Mouse (Mus musculus) gastrocnemius, adult 2 months (tissue): ENCODE measurements around the gene Cep112. TPM values are rescaled to one million over a fixed set of nuclear protein-coding genes. Genes with fewer than 3 reads are reported as not detected.

ENCODE experiments used
- DNase-seq: peaks from one replicate; pipeline ENCODE4 v3.0.0; 2022
- H3K27ac ChIP-seq: fragments of 200-600 bp; 2 replicates; pipeline ENCODE4 v1.8.1; 2022; ENCODE audit warnings: mild to moderate bottlenecking
- H3K4me3 ChIP-seq: fragments of 200-600 bp; 2 replicates; pipeline ENCODE4 v1.8.1; 2022; ENCODE audit warnings: mild to moderate bottlenecking, moderate library complexity
- CTCF ChIP-seq: fragments of 200-600 bp; IDR thresholded peaks from 2 replicates; pipeline ENCODE4 v1.8.1; 2022; ENCODE audit warnings: antibody characterized with exemption, mild to moderate bottlenecking, moderate library complexity
- intact Hi-C: fragments of 180-260 bp; cut with DNase I; formaldehyde crosslinking; loops from one replicate; pipeline ENCODE4 v1.15.1; 2025
- total RNA-seq, 2 experiments: library from RNA; stranded (reverse); gene quantifications; 2 replicates each; pipeline ENCODE4 v1.2.3; 2021

Gene Cep112
- total RNA-seq, 2 experiments from 2014 or later, result 2.5 to 3.3 TPM

DNA sequence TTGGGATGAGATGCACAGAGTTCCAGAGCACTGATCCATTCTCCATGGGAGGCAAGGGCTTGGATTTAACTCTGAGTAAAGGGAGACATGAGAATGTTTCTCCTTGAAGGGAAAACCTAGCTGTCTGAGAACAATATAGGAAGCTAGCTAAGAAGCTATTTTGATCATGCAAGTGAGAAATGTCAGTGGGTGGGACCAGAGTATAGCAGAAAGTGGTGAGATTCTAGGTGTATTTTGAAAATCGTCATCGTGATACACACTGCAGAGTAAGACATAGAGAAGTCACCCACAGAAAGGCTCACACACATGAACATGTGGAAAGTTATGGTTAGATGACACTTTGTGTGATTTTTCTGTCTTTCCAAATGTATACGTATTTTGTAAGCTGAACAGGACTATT, 257.0 kb downstream of the Cep112 start:
- no peak overlapping the region for H3K4me3 ChIP-seq
- no peak for TF ChIP-seq CTCF
- no peak overlapping the region for H3K27ac ChIP-seq
- DNase-seq, result no peak
- intact Hi-C loops, result no loop called here

DNA sequence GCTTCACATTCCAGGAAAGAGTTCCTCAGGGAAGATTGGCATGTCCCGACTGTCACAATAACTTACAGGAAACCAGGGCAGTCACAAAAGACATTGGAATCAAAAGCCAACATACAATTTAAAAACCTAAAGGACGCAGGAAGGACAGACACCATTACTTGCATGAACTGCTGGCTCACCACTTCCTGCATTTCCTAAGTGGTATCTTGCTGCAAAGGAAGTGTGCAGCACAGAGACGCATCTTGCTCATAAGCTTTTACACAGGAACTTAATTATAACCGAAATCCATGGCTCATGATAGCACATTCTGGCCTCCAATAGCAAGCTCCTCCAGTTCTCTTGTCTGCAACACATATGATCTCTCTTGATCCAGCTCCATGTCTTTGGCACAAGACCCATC, 271.6 kb downstream of the Cep112 start:
- intact Hi-C loops, result no loop called here
- TF ChIP-seq CTCF, result no peak
- Histone ChIP-seq H3K27ac (no peak overlapping the region), H3K4me3 (no peak overlapping the region)
- DNase-seq, result no peak

GRCm38 (mm10) chr11:108752301-108752700, 327.3 kb downstream of the Cep112 start:
- no peak for TF ChIP-seq CTCF
- peak; percentile 76 for DNase-seq
- Histone ChIP-seq H3K27ac (peak overlapping the region; percentile 40; the same call in 1 of the 2 replicates), H3K4me3 (peak overlapping the region; percentile 0; the same call in 1 of the 2 replicates)
- intact Hi-C loops, result no loop called here

DNA sequence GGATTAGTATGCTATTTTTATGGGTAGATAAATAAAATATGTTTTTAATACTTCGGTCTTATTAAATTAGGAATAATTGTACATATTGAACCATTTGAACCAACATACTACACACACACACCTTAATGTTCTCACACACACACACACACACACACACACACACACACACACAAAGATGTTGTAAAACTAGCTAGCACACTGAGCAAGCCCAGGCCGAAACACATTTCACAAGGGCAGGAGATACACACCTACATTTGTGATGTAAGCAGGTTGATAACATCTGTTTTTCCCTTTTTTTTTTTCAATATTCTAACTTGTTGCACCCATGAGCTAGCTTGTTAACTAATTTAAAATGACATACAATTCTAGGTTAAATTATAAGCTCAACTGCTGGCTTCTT, 327.8 kb downstream of the Cep112 start:
- no peak for TF ChIP-seq CTCF
- DNase-seq, result no peak
- Histone ChIP-seq H3K27ac (peak overlapping the region; percentile 32; the same call in 1 of the 2 replicates), H3K4me3 (no peak overlapping the region)
- intact Hi-C loops, result no loop called here

DNA sequence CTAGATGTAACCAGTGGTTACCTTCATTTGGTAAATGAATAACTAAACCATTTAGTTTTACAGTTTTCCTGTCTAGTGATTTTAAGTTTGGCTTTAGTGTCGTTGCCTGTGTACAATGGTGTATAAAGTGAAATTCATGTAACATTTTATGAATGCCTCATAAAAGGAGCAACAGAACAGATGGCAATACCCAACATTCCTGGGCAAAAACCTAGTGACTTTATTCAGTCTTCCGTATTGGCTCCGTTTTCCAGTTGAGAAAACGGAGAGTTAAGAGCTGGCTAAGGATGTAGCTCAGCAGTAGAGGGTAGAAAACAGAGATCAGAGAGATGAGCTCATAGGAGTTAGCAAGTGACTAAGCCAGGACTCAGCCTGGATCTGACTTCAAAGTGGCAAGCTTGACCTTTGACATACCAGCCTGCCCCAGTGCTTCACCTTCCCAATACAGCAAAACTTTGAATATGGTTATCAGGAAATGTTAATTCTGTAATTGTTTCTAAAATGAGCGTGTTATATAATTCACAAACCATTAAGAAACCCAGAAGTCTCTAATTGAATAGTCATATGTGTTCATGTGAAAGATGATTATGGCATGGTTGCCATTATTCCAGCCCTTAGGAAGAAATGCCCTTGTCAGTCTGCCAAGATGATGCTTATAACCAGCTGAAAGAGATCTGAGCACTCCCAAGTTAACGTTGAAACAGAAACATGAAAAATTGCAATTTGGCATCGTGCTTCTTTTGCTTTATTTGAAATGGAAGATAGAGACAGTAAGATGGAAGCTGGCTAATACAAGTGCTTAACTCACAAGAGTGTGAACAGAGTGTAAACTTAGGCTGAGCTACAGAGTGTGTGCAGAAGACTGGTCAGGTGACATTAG, 328.6 kb downstream of the Cep112 start:
- no peak for DNase-seq
- Histone ChIP-seq H3K27ac (peak overlapping the region; percentile 16; the same call in 1 of the 2 replicates), H3K4me3 (no peak overlapping the region)
- intact Hi-C loops, result no loop called here
- no peak for TF ChIP-seq CTCF

- H3K27ac ChIP-seq, result peak overlapping the region; percentile 65
- no peak for DNase-seq
- intact Hi-C loops, result no loop called here
- H3K4me3 ChIP-seq, result no peak overlapping the region
- no peak for TF ChIP-seq CTCF
Measured at GRCm38 (mm10) chr11:108757211-108757610, 332.2 kb downstream of the Cep112 start.

- H3K4me3 ChIP-seq, result no peak overlapping the region
- H3K27ac ChIP-seq, result peak overlapping the region; percentile 65
- no peak for TF ChIP-seq CTCF
- no peak for DNase-seq
- intact Hi-C loops, result no loop called here
Measured at GRCm38 (mm10) chr11:108757626-108758430, 332.8 kb downstream of the Cep112 start.

GRCm38 (mm10) chr11:108770064-108770463, 345.1 kb downstream of the Cep112 start:
- DNase-seq, result peak; percentile 26
- intact Hi-C loops, result no loop called here
- no peak overlapping the region for H3K4me3 ChIP-seq
- no peak overlapping the region for H3K27ac ChIP-seq
- no peak for TF ChIP-seq CTCF

DNA sequence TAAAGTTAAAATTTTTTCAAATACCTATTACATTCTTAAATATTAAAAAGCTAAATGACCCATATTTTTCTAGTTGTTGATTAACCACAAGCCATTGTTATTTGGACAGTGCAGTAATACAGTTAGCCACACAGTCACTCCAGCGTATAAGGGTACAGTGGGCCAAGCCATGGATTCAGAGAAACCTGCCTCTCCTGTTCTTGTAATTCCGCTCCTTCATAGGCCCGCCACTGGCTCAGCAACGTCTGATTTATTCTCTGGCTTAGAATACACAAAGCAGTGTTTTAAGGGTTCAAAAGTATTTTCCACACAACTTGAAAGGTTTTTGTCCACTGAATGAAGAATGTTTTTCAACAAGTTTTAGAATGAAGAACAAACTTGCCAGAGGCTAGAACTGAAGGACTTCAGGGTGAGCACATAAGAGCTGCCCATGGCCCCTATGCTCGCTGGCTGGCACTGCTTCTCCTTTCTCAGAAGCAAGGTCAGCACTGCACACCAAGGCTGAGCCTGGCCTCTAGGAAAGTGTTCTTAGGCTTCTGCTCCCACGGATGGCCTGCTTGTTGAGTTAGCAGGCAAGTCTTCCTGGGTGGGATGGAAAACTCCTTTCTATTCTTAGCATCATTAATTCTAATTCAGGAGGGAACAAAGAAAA, 349.2 kb downstream of the Cep112 start:
- intact Hi-C loops, result no loop called here
- no peak for TF ChIP-seq CTCF
- DNase-seq, result no peak

DNA sequence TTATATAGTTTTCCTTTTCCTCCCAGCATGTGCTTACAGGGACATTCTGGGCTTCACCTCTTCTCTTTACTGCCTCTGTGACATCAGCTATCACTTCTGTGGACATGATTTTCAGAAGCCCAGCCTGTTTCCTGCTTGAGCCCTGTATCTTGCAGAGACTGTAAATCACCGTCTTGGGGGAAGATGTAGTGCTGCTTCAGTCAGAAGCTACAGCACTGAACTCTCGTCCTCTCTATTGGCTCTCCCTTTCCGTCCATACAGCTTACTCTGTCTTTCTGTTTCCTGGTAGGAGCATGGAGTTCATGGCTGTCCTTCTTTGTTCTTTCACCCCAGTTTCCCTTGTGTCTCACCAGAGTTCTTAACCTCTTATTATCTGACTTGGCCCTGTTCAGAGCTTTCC, 352.2 kb downstream of the Cep112 start:
- DNase-seq, result no peak
- no peak overlapping the region for H3K27ac ChIP-seq
- intact Hi-C loops, result no loop called here
- no peak overlapping the region for H3K4me3 ChIP-seq
- TF ChIP-seq CTCF, result no peak

More for the DNA sequence above, 349.2 kb downstream of the Cep112 start:
- H3K4me3 ChIP-seq, result no peak overlapping the region
- no peak overlapping the region for H3K27ac ChIP-seq

DNA sequence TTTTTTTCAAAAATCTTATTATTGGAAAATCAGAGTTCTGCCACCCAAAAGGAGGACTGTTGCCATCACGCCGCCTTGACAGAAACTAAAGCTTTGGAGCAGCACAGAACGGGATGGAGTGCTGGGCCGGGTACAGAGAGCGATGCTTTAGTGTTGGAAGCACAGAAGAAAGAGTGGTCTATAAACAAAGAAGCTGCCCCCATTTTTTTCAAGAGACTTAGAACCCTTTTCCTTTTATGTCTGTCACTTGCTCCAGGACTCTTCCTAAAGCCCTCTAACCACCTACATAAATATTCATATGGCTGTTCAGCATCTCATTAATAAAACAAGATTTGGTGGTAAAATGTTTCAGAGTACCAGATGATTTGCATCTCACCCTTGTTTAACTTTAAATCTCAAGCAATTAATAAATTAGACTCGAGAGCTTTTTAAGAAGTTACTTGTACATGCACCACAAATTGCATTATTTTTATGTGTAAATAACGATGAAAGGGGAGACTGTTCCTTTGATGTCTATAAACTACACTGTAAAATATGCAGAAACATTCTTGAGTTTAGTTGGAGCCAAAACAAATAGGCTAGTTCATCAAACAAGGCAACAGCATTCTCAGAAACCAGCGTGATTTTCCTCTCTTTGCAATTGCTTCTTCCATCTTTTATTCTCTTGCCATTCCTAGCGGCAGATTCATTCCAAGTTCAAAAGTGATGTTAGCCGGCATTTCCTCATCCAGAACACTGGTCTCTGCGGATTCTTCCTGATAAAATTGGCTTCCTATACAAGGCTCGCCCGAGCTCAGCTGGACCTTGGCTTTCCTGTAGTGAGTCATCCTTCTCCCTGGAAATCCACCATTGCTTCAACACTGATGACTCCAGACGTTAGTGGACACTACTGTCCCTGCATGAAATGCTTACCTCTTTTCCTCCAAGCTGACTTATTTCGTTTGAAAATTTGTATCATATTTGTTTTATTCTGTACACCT, 355.6 kb downstream of the Cep112 start:
- intact Hi-C loops, result no loop called here
- no peak for TF ChIP-seq CTCF
- peak; percentile 23 for DNase-seq
- Histone ChIP-seq H3K4me3 (no peak overlapping the region), H3K27ac (no peak overlapping the region)

DNA sequence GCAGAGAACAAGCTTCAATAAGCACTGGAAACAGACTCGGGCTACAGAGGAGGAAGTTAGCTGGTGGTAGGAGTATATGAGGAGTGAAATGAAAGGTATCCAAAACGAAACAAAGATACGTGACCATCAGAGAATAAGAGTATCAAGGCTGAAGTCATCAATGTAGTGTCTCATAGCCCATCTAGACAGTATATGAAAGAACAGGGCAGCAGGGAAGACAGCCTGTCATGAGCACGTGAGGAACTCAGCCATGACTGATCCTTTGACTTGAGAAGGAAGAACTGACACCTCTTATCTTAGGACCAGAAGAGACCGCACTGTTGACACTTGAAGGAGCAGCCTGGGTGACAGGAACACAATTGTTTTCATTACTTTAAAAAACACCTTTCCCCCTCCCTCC, 373.4 kb downstream of the Cep112 start:
- TF ChIP-seq CTCF, result no peak

More for the DNA sequence above, 373.4 kb downstream of the Cep112 start:
- no peak overlapping the region for H3K27ac ChIP-seq
- no peak for DNase-seq
- intact Hi-C loops, result no loop called here
- H3K4me3 ChIP-seq, result no peak overlapping the region
